Mouse (Mus musculus) midbrain, embryonic 11.5 days (tissue): Measurements from ENCODE around the gene Dnajc13. TPM values are rescaled to one million over a fixed set of nuclear protein-coding genes. Genes with fewer than 3 reads are reported as not detected.

Source experiments
- ATAC-seq: fragments of 200-750 bp; cut with Nextera tagmentation; 2 replicates; pipeline ENCODE4 v1.8.0; 2017; ENCODE audit warnings: moderate TSS enrichment, moderate library complexity; ENCODE audit not compliant: low FRiP score
- DNase-seq: peaks from one replicate; pipeline ENCODE4 v3.0.0; 2015; ENCODE audit warnings: low spot score; ENCODE audit errors: missing footprints
- H3K27ac ChIP-seq: fragments of 300-500 bp; sonication (generic); 2 replicates; pipeline ENCODE4 v1.5.1; 2014; ENCODE audit warnings: low read depth, low read length
- H3K27me3 ChIP-seq: fragments of 300-500 bp; sonication (generic); 2 replicates; pipeline ENCODE4 v1.6.1; 2014; ENCODE audit warnings: mild to moderate bottlenecking, low read length, moderate library complexity, mixed read lengths; ENCODE audit not compliant: control insufficient read depth, insufficient read depth
- H3K36me3 ChIP-seq: fragments of 300-500 bp; sonication (generic); 2 replicates; pipeline ENCODE4 v1.6.1; 2014; ENCODE audit warnings: mild to moderate bottlenecking, low read length, moderate library complexity, mixed read lengths; ENCODE audit not compliant: control insufficient read depth, insufficient read depth
- H3K4me1 ChIP-seq: fragments of 300-500 bp; sonication (generic); 2 replicates; pipeline ENCODE4 v1.6.1; 2014; ENCODE audit warnings: low read length; ENCODE audit not compliant: control insufficient read depth, insufficient read depth
- H3K4me2 ChIP-seq: fragments of 300-500 bp; sonication (generic); 2 replicates; pipeline ENCODE4 v1.6.1; 2014; ENCODE audit warnings: mild to moderate bottlenecking, moderate library complexity
- H3K4me3 ChIP-seq: fragments of 300-500 bp; sonication (generic); 2 replicates; pipeline ENCODE4 v1.5.1; 2014; ENCODE audit warnings: low read depth, low read length
- H3K9ac ChIP-seq: fragments of 300-500 bp; sonication (generic); 2 replicates; pipeline ENCODE4 v1.6.1; 2014; ENCODE audit warnings: low read length
- H3K9me3 ChIP-seq: fragments of 300-500 bp; sonication (generic); 2 replicates; pipeline ENCODE4 v1.6.1; 2016; ENCODE audit warnings: low read length; ENCODE audit not compliant: control insufficient read depth
- WGBS: fragments of 180-500 bp; shearing (Covaris S2); extraction: QIAGEN DNeasy Blood & Tissue Kit; methylation state at CpG from one replicate; pipeline ENCODE4 v1.1.7; 2014; 5-methylcytosine and 5-hydroxymethylcytosine counted together
- polyA plus RNA-seq: library from polyadenylated mRNA; unstranded; fragments of >200 nt; fragmentation: Nextera tagmentation; extraction: Ambion mirVana; gene quantifications from 2 replicates; pipeline ENCODE4 v1.2.1, GENCODE M21; 2014

Dnajc13 gene
- polyA plus RNA-seq, 1 experiment from 2014 or later = 22.9 TPM

- no peak overlapping the region for H3K4me2 ChIP-seq
- H3K36me3 ChIP-seq = no peaks in the 10 kb centered on the region
- peaks cover 5% of the 10 kb centered on the region; the same call in 1 of the 2 replicates for H3K4me1 ChIP-seq
- 90% methylated on average over 9 of the region's 9 CpGs for WGBS
- H3K4me3 ChIP-seq = no peak overlapping the region
- H3K27ac ChIP-seq = no peak overlapping the region
- no peaks in the 10 kb centered on the region for H3K9me3 ChIP-seq
- H3K9ac ChIP-seq = no peak overlapping the region
- DNase-seq = no peak
- no peak for ATAC-seq
- no peaks in the 10 kb centered on the region for H3K27me3 ChIP-seq
Measured at GRCm38 (mm10) chr9:104130141-104130755, 132.5 kb downstream of the Dnajc13 start.

- Histone ChIP-seq H3K27me3 (no peaks in the 10 kb centered on the region), H3K4me1 (peaks cover 8% of the 10 kb centered on the region; the same call in 1 of the 2 replicates), H3K36me3 (no peaks in the 10 kb centered on the region), H3K9me3 (no peaks in the 10 kb centered on the region), H3K27ac (no peak overlapping the region), H3K9ac (no peak overlapping the region), H3K4me2 (no peak overlapping the region), H3K4me3 (no peak overlapping the region)
- no peak for DNase-seq
- 39% methylated on average over 2 of the region's 2 CpGs for WGBS
- no peak for ATAC-seq
Measured at GRCm38 (mm10) chr9:104128110-104128509, 134.6 kb downstream of the Dnajc13 start.

- H3K9ac ChIP-seq = no peak within 1 kb of the TSS
- DNase-seq = no peak
- no peaks in the 10 kb centered on the region for H3K27me3 ChIP-seq
- H3K4me2 ChIP-seq = no peak within 1 kb of the TSS
- H3K4me1 ChIP-seq = peaks cover 8% of the 10 kb centered on the region; the same call in 1 of the 2 replicates
- H3K36me3 ChIP-seq = no peaks in the 10 kb centered on the region
- H3K9me3 ChIP-seq = no peaks in the 10 kb centered on the region
- ATAC-seq = no peak
- H3K27ac ChIP-seq = no peak within 1 kb of the TSS
- 75% methylated on average over 3 of the region's 3 CpGs for WGBS
- H3K4me3 ChIP-seq = no peak within 1 kb of the TSS
Measured at GRCm38 (mm10) chr9:104126833-104127232, 135.9 kb downstream of the Dnajc13 start, which contains the start of gene Ackr4. Ackr4 (minus strand) TSS chr9:104126933.

GRCm38 (mm10) chr9:104123622-104124021 is 139.1 kb downstream of the Dnajc13 start:
- no peak overlapping the region for H3K9ac ChIP-seq
- H3K9me3 ChIP-seq = no peaks in the 10 kb centered on the region
- DNase-seq (no peak), ATAC-seq (no peak)
- H3K27me3 ChIP-seq = no peaks in the 10 kb centered on the region
- no peak overlapping the region for H3K27ac ChIP-seq
- no peaks in the 10 kb centered on the region for H3K36me3 ChIP-seq
- no peak overlapping the region for H3K4me2 ChIP-seq
- H3K4me3 ChIP-seq = no peak overlapping the region
- H3K4me1 ChIP-seq = peaks cover 8% of the 10 kb centered on the region; the same call in 1 of the 2 replicates
- 50% methylated on average over 5 of the region's 5 CpGs for WGBS

GRCm38 (mm10) chr9:104123101-104123500 is 139.6 kb downstream of the Dnajc13 start:
- Histone ChIP-seq H3K9ac (no peak overlapping the region), H3K9me3 (no peaks in the 10 kb centered on the region), H3K4me3 (no peak overlapping the region), H3K4me1 (peaks cover 8% of the 10 kb centered on the region; the same call in 1 of the 2 replicates), H3K36me3 (no peaks in the 10 kb centered on the region), H3K27ac (no peak overlapping the region), H3K4me2 (no peak overlapping the region), H3K27me3 (no peaks in the 10 kb centered on the region)
- no peak for DNase-seq
- no peak for ATAC-seq
- 79% methylated on average over 5 of the region's 5 CpGs for WGBS

DNA sequence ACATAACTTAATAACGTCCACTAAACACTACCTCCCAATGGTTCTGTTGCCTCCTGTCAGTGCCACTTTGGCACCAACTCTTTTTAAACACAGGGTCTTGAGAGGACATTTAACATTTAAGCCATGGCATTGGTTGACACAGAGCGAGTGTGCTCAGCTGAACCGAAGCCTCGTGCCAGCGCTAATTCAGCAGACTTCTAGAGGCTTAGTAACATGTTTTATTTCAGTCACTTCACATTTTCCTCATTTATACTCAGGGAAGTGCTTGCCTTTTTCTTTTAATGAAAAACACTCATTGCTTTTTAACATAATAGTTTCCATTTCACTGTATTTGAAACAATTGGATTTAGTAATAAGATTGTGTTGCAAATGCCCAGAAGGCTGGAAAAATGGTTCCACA is 153.6 kb downstream of the Dnajc13 start:
- H3K27me3 ChIP-seq = no peaks in the 10 kb centered on the region
- DNase-seq = peak; percentile 45
- no peak overlapping the region for H3K9ac ChIP-seq
- no peak overlapping the region for H3K27ac ChIP-seq
- no peaks in the 10 kb centered on the region for H3K36me3 ChIP-seq
- H3K4me1 ChIP-seq = no peaks in the 10 kb centered on the region
- 92% methylated on average over 5 of the region's 5 CpGs for WGBS
- no peak overlapping the region for H3K4me2 ChIP-seq
- no peak for ATAC-seq
- H3K9me3 ChIP-seq = no peaks in the 10 kb centered on the region
- no peak overlapping the region for H3K4me3 ChIP-seq

GRCm38 (mm10) chr9:104108571-104109143 is 154.1 kb downstream of the Dnajc13 start:
- ATAC-seq = no peak
- WGBS = 62% methylated on average over 2 of the region's 2 CpGs

GRCm38 (mm10) chr9:104107482-104107881 is 155.2 kb downstream of the Dnajc13 start:
- Histone ChIP-seq H3K4me3 (no peak overlapping the region), H3K36me3 (no peaks in the 10 kb centered on the region), H3K4me1 (no peaks in the 10 kb centered on the region), H3K9ac (no peak overlapping the region), H3K27me3 (no peaks in the 10 kb centered on the region), H3K9me3 (no peaks in the 10 kb centered on the region), H3K27ac (no peak overlapping the region), H3K4me2 (no peak overlapping the region)
- ATAC-seq (no peak), DNase-seq (no peak)
- 82% methylated on average over 6 of the region's 6 CpGs for WGBS

More at GRCm38 (mm10) chr9:104108571-104109143, 154.1 kb downstream of the Dnajc13 start:
- H3K9me3 ChIP-seq = no peaks in the 10 kb centered on the region
- H3K4me3 ChIP-seq = no peak overlapping the region
- no peaks in the 10 kb centered on the region for H3K27me3 ChIP-seq
- H3K4me1 ChIP-seq = no peaks in the 10 kb centered on the region
- H3K36me3 ChIP-seq = no peaks in the 10 kb centered on the region
- H3K4me2 ChIP-seq = no peak overlapping the region
- DNase-seq = no peak
- no peak overlapping the region for H3K27ac ChIP-seq
- no peak overlapping the region for H3K9ac ChIP-seq

- 87% methylated on average over 9 of the region's 9 CpGs for WGBS
- H3K27me3 ChIP-seq = no peaks in the 10 kb centered on the region
- H3K4me2 ChIP-seq = no peak overlapping the region
- no peaks in the 10 kb centered on the region for H3K4me1 ChIP-seq
- no peaks in the 10 kb centered on the region for H3K9me3 ChIP-seq
- H3K4me3 ChIP-seq = no peak overlapping the region
- no peaks in the 10 kb centered on the region for H3K36me3 ChIP-seq
- H3K27ac ChIP-seq = no peak overlapping the region
- no peak overlapping the region for H3K9ac ChIP-seq
- ATAC-seq (no peak), DNase-seq (no peak)
Measured at GRCm38 (mm10) chr9:104106930-104107329, 155.8 kb downstream of the Dnajc13 start.
